Mouse (Mus musculus): ENCODE data around the gene Ranbp1. TPM values are rescaled to one million over a fixed set of nuclear protein-coding genes. Genes with fewer than 3 reads are reported as not detected.
"Not testable (repeated sequence)": the region's sequence is repeated elsewhere in the genome, so short reads cannot be mapped to it uniquely, and the experiment has no call there.

Gene Ranbp1
- total RNA-seq, 4 experiments from 2014 or later, result 30.5 to 40.3 (median 34.7) TPM

DNA sequence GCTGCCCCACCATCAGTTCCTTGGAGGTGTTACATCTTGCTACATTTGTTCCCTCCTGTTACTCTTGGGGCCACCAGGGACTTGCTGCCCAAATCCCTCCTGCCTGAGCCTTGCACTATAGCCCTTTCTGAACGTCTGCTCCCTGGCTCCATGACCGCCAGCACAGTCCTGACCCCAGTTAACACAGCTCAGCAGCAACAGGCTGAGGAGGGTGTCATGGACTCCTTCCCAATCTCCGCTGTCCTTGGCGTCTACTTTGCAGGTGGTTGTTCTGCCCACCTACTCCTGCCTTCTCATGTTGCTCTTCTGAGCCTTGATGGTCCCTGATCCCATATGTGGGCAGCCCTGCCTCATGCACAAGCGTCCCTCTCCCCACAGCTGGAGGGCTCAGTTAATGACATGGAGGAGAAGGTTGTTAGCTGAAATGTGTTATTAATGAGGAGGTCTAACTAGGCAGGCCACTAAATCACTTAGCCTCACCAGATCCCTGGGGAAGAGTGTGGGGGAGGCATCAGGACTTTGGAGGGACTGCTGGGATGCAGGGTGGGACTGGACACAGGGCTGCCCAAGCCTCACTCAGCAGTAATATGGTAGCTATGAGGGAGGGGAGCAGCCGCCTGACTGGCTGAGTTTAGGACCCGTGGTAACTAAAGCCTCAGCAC is 45.0 kb downstream of the Ranbp1 start:
- no peak for DNase-seq (ENCODE audit: low spot score)

DNA sequence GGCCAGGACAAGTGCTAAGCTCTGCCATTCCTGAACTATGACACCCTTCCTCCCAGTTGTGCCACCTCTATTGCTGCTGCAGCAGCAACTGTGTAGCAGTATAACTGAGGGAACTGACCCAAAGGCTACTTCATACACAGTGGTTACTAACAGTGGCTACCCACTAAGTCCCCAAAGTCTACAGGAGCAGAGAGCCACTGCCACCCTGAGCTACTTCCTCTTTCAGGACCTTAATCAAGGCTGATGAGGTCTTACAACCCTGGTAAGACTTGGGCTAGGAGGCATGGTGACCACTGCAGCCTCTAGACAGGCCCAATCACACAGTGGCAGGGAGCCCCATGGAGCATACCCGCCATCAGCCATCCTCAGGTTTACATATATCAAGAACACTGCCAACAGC is 46.5 kb downstream of the Ranbp1 start:
- DNase-seq (ENCODE audit: low spot score), result no peak

- no peak for DNase-seq (ENCODE audit: low spot score)
These were observed 46.9 kb downstream of the Ranbp1 start for GRCm38 (mm10) chr16:18201620-18202019.

GRCm38 (mm10) chr16:18200062-18200461 is 48.5 kb downstream of the Ranbp1 start:
- no peak for DNase-seq (ENCODE audit: low spot score)

- no peak for DNase-seq (ENCODE audit: low spot score)
These were observed 50.0 kb downstream of the Ranbp1 start for GRCm38 (mm10) chr16:18198365-18199098.

- DNase-seq (ENCODE audit: low spot score), result no peak
These were observed 50.7 kb downstream of the Ranbp1 start for GRCm38 (mm10) chr16:18197881-18198280.

GRCm38 (mm10) chr16:18195561-18195960 is 53.0 kb downstream of the Ranbp1 start:
- DNase-seq (ENCODE audit: low spot score), result not testable (repeated sequence)

- DNase-seq (ENCODE audit: low spot score), result no peak
These were observed 53.5 kb downstream of the Ranbp1 start for GRCm38 (mm10) chr16:18195068-18195467.

DNA sequence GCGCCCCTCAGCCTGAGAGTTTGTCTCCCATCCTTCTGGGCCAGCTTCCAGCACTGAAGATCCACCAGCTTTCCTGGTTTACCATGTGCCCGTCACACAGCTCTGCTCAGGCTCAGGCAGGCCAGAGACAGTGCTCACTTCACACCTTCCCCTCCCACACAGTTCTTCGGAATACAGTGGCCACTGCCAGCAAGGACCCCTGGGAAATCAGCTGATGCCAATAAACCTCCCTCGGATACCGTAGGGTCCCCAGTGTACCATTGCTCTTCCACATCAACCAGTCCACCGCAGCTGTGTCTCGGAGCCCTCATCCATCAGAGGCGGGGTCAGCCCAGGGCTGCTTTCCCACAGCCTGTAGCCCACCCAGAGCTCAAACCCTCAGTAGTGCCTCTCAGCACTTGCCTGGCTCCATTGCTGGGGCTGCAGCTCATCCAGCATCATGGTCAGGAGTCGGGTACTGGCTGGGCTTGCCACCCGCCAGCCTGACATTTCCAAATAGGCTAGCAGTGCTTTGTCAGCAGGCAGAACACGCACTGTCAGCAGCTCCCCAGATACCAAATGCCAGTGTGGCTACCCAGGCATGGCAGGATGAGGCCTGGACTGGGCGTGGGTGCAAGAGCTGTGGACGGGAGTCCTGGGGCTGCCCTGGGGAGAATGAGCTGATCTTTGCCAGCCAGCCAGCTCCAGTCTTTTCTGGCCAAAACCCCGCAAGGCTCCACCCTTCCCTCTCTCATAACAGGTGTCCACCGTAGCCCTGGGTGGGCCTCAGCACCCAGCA is 54.1 kb downstream of the Ranbp1 start:
- DNase-seq (ENCODE audit: low spot score), result no peak

- DNase-seq (ENCODE audit: low spot score), result no peak
These were observed 57.5 kb downstream of the Ranbp1 start for GRCm38 (mm10) chr16:18191006-18191405.

Small RNA genes lying within 50 kb of the gene (microRNA-seq; reads per million reads assigned to microRNA genes)
- gene Gm24572 (not detected), gene Mir1306 (197 reads per million, percentile 67 among the genes with 10 or more reads in this experiment)

Other genes with a start within 250 kb of the Ranbp1 start
- 10 to 100 TPM; 40.3 to 52.7 (median 40.4) TPM for gene Dgcr6, start 195.9 kb downstream of the Ranbp1 start, total RNA-seq (2022)
- gene Prodh, start 158.5 kb downstream of the Ranbp1 start, total RNA-seq (2022), result 10 to 100 TPM; 12.9 to 36.7 (median 16.9) TPM
- gene Rtn4r, start 121.1 kb downstream of the Ranbp1 start, total RNA-seq (2022), result 1 to 10 TPM; 2.8 to 4.7 (median 3.8) TPM
- gene Ccdc188, start 30.9 kb downstream of the Ranbp1 start, total RNA-seq (2022), result not detected
- gene Zdhhc8, start 13.6 kb downstream of the Ranbp1 start, total RNA-seq (2022), result 10 to 100 TPM; 19.5 to 24.0 (median 20.8) TPM
- gene Trmt2a, start 53 bp downstream of the Ranbp1 start, total RNA-seq (2022), result 10 to 100 TPM; 15.8 to 19.5 (median 17.7) TPM
- not detected for gene Gm49776, start 9.6 kb upstream of the Ranbp1 start, total RNA-seq (2022)
- 10 to 100 TPM; 10.8 to 15.7 (median 12.7) TPM for gene Dgcr8, start 40.5 kb upstream of the Ranbp1 start, total RNA-seq (2022)
- 100 to 1,000 TPM; 184 to 210 (median 190) TPM for gene Tango2, start 99.4 kb upstream of the Ranbp1 start, total RNA-seq (2022)
- gene Arvcf, start 99.5 kb upstream of the Ranbp1 start, total RNA-seq (2022), result 10 to 100 TPM; 12.6 to 20.0 (median 16.2) TPM
- 10 to 100 TPM; 37.0 to 49.9 (median 42.1) TPM for gene Txnrd2, start 177.7 kb upstream of the Ranbp1 start, total RNA-seq (2022)
- gene Comt, start 178.1 kb upstream of the Ranbp1 start, total RNA-seq (2022), result 100 to 1,000 TPM; 146 to 174 (median 157) TPM
- gene Gnb1l, start 250.0 kb upstream of the Ranbp1 start, total RNA-seq (2022), result 1 to 10 TPM; 4.8 to 7.4 (median 5.5) TPM